Mouse (Mus musculus) ES-Bruce4 (cell line): ENCODE data around the gene Zfp617. TPM values are rescaled to one million over a fixed set of nuclear protein-coding genes. Genes with fewer than 3 reads are reported as not detected.
A peak's percentile ranks its signal among the peaks of the same experiment; 100 is the strongest.

ENCODE experiments used
- H3K27ac ChIP-seq: 2 replicates; pipeline ENCODE4 v1.5.1; 2012; ENCODE audit warnings: low read length, inconsistent platforms; ENCODE audit not compliant: insufficient read depth
- H3K27me3 ChIP-seq: 2 replicates; pipeline ENCODE4 v1.6.1; 2012; ENCODE audit warnings: mild to moderate bottlenecking, low read length, inconsistent platforms; ENCODE audit not compliant: control insufficient read depth, poor library complexity, insufficient read depth, severe bottlenecking
- H3K36me3 ChIP-seq: 2 replicates; pipeline ENCODE4 v1.6.1; 2012; ENCODE audit warnings: inconsistent platforms, mild to moderate bottlenecking, low read length, moderate library complexity; ENCODE audit not compliant: control insufficient read depth, poor library complexity, insufficient read depth, severe bottlenecking
- H3K4me1 ChIP-seq: one replicate; pipeline ENCODE4 v1.8.1; 2011; ENCODE audit warnings: low read length; ENCODE audit not compliant: control insufficient read depth, insufficient read depth
- H3K4me3 ChIP-seq: 2 replicates; pipeline ENCODE4 v1.5.1; 2011; ENCODE audit warnings: low read depth, mild to moderate bottlenecking, low read length
- H3K9ac ChIP-seq: 2 replicates; pipeline ENCODE4 v1.6.1; 2012; ENCODE audit warnings: low read depth, mild to moderate bottlenecking, inconsistent platforms; ENCODE audit not compliant: poor library complexity, severe bottlenecking
- H3K9me3 ChIP-seq: replicated peaks from 2 replicates; pipeline ENCODE4 v1.6.1; 2012; ENCODE audit warnings: mild to moderate bottlenecking, low read length, inconsistent platforms; ENCODE audit not compliant: control insufficient read depth, poor library complexity, insufficient read depth, severe bottlenecking
- CTCF ChIP-seq: IDR thresholded peaks from one replicate; pipeline ENCODE4 v1.8.1; 2011; ENCODE audit warnings: low read depth, low read length
- EP300 ChIP-seq: IDR thresholded peaks from 2 replicates; pipeline ENCODE4 v1.6.1; 2011; ENCODE audit warnings: low read depth, low read length; ENCODE audit not compliant: insufficient read depth
- POLR2A ChIP-seq: IDR thresholded peaks from one replicate; pipeline ENCODE4 v1.8.1; 2011; ENCODE audit warnings: low read length; ENCODE audit not compliant: insufficient read depth
- polyA plus RNA-seq: library from polyadenylated mRNA; stranded (reverse); fragments of >200 nt; gene quantifications from 2 replicates; pipeline ENCODE4 v1.2.4, GENCODE M21; 2011; ENCODE audit warnings: low read depth; ENCODE audit not compliant: missing spikeins, insufficient read depth, insufficient read length

Zfp617 gene
- polyA plus RNA-seq, 1 experiment = 21.9 TPM

- H3K27me3 ChIP-seq = no peaks in the 10 kb centered on the region
- TF ChIP-seq CTCF (no peak), POLR2A (no peak)
- no peak overlapping the region for H3K27ac ChIP-seq
- no peak overlapping the region for H3K9ac ChIP-seq
- H3K36me3 ChIP-seq = peaks cover 66% of the 10 kb centered on the region
- peaks cover 26% of the 10 kb centered on the region for H3K9me3 ChIP-seq
- H3K4me1 ChIP-seq = no peaks in the 10 kb centered on the region
- H3K4me3 ChIP-seq = no peak overlapping the region
Observed at GRCm38 (mm10) chr8:71964051-71964450, 55.6 kb downstream of the Zfp617 start.

- H3K9me3 ChIP-seq = peaks cover 26% of the 10 kb centered on the region
- no peaks in the 10 kb centered on the region for H3K27me3 ChIP-seq
- no peaks in the 10 kb centered on the region for H3K4me1 ChIP-seq
- H3K9ac ChIP-seq = no peak overlapping the region
- H3K36me3 ChIP-seq = peaks cover 71% of the 10 kb centered on the region
- no peak overlapping the region for H3K27ac ChIP-seq
- no peak overlapping the region for H3K4me3 ChIP-seq
- TF ChIP-seq POLR2A (no peak), EP300 (no peak), CTCF (no peak)
Observed at GRCm38 (mm10) chr8:71965166-71965565, 56.7 kb downstream of the Zfp617 start.

GRCm38 (mm10) chr8:71966411-71966810 lies 58.0 kb downstream of the Zfp617 start:
- H3K9ac ChIP-seq = no peak overlapping the region
- H3K27me3 ChIP-seq = no peaks in the 10 kb centered on the region
- no peaks in the 10 kb centered on the region for H3K4me1 ChIP-seq
- peaks cover 66% of the 10 kb centered on the region for H3K36me3 ChIP-seq
- H3K9me3 ChIP-seq = peaks cover 26% of the 10 kb centered on the region
- no peak overlapping the region for H3K4me3 ChIP-seq
- peak; percentile 21 for TF ChIP-seq CTCF
- no peak for TF ChIP-seq EP300
- no peak overlapping the region for H3K27ac ChIP-seq

GRCm38 (mm10) chr8:71967261-71967660 lies 58.8 kb downstream of the Zfp617 start:
- Histone ChIP-seq H3K36me3 (peaks cover 67% of the 10 kb centered on the region), H3K4me1 (no peaks in the 10 kb centered on the region), H3K27ac (no peak overlapping the region), H3K9me3 (peaks cover 26% of the 10 kb centered on the region), H3K4me3 (no peak overlapping the region), H3K9ac (no peak overlapping the region), H3K27me3 (no peaks in the 10 kb centered on the region)
- TF ChIP-seq EP300 = no peak
- no peak for TF ChIP-seq POLR2A
- no peak for TF ChIP-seq CTCF

GRCm38 (mm10) chr8:71968100-71968499 lies 59.7 kb downstream of the Zfp617 start:
- Histone ChIP-seq H3K9me3 (peaks cover 26% of the 10 kb centered on the region), H3K27me3 (no peaks in the 10 kb centered on the region), H3K4me1 (no peaks in the 10 kb centered on the region), H3K36me3 (peaks cover 72% of the 10 kb centered on the region), H3K4me3 (no peak overlapping the region), H3K27ac (no peak overlapping the region), H3K9ac (no peak overlapping the region)
- TF ChIP-seq POLR2A = no peak
- TF ChIP-seq EP300 = no peak
- TF ChIP-seq CTCF = no peak

GRCm38 (mm10) chr8:71968636-71969035 lies 60.2 kb downstream of the Zfp617 start:
- Histone ChIP-seq H3K27ac (no peak overlapping the region), H3K9me3 (peaks cover 26% of the 10 kb centered on the region), H3K9ac (no peak overlapping the region), H3K4me3 (no peak overlapping the region), H3K36me3 (peaks cover 70% of the 10 kb centered on the region), H3K4me1 (no peaks in the 10 kb centered on the region), H3K27me3 (no peaks in the 10 kb centered on the region)
- TF ChIP-seq EP300 (no peak), POLR2A (no peak), CTCF (no peak)
